Mouse (Mus musculus) erythroblast, adult 5-6 weeks (primary cell): ENCODE data around the gene H2afx. TPM values are rescaled to one million over a fixed set of nuclear protein-coding genes. Genes with fewer than 3 reads are reported as not detected.
"Not testable (repeated sequence)": the region's sequence is repeated elsewhere in the genome, so short reads cannot be mapped to it uniquely, and the experiment has no call there.

Experiments
- ATAC-seq: replicated peaks from 2 replicates; pipeline ENCODE4 v1.8.0; 2016; ENCODE audit warnings: moderate number of reproducible peaks, mild to moderate bottlenecking, moderate TSS enrichment, inconsistent platforms; ENCODE audit not compliant: poor library complexity, low FRiP score, severe bottlenecking
- total RNA-seq, 2 experiments: library from RNA; stranded (forward) in 1 of 2; stranded (reverse) in 1 of 2; fragments of 150-400 nt in 1 of 2; fragments of 200-764, 138-1000 nt in 1 of 2; gene quantifications; 2 replicates each; pipeline versions ENCODE4 v1.2.3 to v1.2.4; 2015 to 2017; ENCODE audit warnings: low replicate concordance in 2 of 2

The H2afx gene
- total RNA-seq, 2 experiments from 2014 or later: 45.2 to 219 TPM

DNA sequence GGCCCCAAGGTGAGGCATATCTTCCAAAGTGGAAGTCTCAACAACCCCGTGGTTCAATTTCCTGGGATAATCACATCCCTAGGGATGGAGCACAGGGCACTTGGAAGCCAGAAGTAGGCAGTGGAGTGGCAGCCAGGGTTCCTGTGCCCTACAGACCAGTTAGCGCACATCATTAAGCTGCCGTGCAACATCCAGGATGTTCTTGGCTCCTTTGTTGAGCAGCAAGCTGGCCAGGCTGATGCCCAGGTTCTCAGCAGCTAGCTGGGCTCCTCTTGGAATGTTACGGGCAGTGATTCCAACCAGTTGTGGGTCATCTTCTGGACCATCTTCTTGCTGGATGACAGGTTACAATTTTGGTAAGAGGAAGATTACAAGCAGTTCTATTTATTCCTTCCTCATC lies 2.0 kb downstream of the H2afx start:
- 0 out of 2 replicates have a peak, but pooled peaks have one; percentile 4 for ATAC-seq

DNA sequence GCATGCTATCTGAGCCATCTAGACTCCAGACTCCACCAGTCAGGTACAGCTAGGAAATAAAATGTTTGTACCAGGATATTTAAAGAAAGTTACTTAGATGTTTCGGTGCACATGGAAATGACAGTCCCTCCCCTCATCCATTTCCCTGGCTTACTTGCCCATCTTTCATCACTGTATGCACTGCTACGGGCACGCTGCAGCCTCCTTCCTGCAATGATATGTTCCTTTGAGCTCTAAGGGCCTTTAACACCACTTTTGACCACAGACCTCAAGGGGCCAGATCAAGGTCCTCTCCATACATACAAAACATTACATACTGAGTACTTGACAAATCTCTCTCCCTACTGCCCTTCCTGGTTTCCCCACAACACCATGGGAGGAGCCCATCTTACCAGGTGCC lies 2.5 kb downstream of the H2afx start:
- ATAC-seq: no peak; the same call in 1 of the 2 replicates

- ATAC-seq: no peak
Measured at GRCm38 (mm10) chr9:44337436-44338169, 3.1 kb downstream of the H2afx start.

- no peak for ATAC-seq
Measured at GRCm38 (mm10) chr9:44338574-44338973, 4.1 kb downstream of the H2afx start.

DNA sequence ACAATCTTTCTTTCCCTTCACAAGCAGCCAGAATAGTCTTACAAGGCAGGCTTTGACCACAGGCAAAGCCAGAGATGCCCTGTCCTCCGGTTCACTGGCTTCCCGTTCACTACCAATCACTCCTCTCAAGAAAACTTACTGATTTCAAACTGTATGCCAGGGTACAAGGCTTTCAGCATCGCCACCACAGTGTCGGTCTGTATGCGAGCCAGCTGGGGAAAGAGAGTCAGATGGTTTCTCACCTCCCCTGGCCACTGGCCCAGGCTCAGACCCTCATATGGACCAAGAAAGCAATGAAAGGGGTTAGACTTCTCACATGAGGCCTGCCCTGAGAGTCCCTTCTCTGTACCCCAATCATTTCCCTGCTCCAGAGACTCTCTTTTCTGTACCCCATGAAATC lies 7.0 kb downstream of the H2afx start:
- no peak for ATAC-seq

DNA sequence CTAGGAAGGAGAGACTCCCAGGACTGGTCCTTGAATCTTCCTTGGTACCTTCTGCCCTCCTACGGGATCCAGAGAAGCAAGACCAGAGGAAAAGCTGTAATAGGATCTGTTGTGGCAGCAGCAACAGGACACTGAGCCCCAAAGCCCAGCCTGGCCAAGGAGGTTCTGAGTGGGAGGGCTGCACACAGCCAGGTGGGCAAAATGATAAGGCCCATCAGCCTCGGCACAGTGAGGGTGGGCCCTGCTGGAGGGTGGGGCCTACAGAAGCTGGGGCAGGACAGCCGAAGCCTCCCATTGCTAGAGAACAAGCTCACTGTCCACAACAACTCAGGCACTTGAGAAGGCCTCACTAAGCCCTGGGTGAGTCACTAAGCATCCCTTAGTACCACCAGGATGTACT lies 7.7 kb downstream of the H2afx start:
- peak; percentile 66 for ATAC-seq

DNA sequence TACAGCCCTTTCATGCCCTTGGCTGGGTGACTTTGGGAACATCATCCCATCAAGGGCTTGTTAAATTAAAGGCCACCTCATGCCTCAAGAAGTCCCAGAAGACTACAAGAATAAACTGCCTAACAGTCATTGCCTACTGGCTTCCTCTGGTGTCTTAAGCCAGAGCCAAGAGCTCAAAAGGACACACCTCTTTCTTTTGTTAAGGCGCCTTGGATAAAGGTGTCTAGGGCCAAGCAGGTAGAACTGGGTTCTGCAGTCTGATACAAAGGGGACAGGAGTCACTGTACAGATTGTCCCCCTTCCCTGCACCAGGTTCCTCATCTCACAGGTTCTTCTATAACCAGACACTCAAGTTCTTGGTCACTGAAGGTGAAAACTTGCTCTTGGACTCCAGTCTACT lies 8.1 kb downstream of the H2afx start:
- ATAC-seq: peak; percentile 10

- peak; percentile 57 for ATAC-seq
Measured at GRCm38 (mm10) chr9:44343290-44343689, 8.8 kb downstream of the H2afx start.

DNA sequence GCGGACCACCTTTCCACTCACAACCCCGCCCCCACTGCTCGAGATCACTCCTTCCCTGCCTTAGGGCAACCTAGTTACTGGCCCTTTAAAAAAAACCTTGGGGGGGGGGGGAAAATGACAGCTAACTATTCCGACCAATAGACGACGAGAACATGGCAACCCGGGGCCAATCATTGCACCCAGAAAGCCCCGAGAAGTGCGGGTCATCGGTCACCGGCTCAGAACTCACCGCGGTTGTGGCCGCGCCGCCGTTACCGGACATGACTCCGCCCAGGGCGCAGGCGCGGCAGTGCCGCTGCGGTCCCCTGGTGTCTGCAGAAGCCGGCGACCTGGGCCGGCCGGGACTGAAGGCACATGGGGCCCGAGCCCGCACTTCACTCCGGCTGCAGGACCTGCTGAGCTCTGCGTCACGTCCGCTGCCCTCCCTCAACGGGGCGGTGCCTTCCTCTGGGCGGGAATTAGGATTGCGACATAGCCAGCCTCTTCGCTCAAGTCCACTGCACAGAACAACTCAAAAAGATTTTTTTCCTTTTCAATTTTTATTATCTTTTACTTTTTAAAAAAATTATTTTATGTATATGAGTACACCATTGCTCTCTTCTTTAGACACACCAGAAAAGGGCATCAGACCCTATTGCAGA lies 9.4 kb downstream of the H2afx start, which contains the start of gene Hmbs:
TSS of gene Hmbs (minus strand) at position 448 of the 641 bp plus-strand sequence.
- peak; percentile 58 for ATAC-seq

DNA sequence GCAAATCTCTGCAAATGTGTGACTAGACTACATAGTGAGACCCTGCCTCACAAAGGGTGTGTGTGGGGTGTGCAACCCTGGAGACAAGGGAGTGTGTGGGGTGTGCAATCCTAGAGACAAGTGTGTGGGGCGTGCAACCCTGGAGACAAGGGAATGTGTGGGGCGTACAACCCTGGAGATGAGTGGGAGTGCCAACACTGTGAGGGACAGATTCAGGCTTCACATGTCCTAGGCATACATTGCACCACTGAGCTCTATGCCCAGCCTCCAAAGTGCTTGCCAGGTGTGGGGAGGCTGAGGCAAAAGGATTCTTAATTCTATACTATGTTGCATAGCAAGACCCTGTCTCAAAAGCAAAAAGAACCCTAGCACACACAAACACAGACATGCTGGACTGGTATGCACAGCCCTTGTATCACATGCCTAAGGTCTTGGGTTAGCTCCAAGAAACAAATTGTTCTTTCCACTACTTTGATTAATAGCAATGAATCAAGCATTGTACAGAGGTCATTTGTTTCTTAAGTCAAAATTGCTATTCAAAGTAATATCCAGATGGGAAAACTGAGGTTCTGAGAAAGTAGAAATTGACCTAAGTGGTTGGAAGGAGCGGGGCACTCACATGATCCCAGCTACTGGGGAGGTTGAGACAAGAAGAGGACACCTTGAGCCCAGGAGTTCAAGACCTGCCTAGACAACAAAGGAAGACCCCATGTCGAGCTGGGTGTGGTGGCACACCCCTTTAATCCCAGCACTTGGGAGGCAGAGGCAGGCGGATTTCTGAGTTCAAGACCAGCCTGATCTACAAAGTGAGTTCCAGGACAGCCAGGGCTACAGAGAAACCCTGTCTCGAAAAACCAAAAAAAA lies 11.3 kb downstream of the H2afx start:
- ATAC-seq: no peak

DNA sequence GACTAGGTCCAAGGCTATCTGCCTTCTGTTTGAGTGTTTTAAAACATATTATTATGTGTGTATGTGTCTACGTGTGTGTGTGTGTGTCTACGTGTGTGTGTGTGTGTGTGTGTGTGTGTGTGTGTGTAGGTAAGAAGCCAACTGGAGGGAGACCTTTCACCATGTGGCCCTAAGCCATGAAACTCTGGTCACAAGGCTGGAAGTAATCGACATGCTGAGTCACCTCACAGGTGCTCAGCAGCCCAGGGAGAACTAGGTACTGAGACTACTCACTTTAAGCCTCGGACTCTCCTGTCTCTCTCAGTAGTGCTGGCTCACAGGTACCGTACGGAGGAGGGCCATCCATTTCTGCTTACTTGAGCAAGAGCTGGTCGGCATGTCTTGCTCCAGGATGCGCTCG lies 12.7 kb downstream of the H2afx start:
- no peak for ATAC-seq

DNA sequence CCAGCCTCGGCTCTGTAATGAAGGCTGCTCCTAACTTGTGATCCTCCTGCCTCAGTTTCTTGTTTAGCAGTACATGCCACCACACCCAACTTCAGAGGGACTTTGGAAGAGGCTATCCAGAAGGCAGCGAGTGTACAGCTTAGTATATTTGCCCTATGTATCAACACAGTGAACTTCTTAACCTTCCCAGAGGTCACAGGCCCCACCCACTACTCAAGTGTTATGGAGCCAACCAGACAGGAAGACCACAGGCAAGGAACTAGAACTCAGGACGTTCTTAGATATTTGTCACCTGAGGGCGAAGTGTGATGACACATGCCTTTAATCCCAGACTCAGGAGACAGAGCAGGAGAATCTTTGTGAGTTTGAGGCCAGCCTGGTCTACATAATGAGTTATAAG lies 13.1 kb downstream of the H2afx start:
- ATAC-seq: no peak

DNA sequence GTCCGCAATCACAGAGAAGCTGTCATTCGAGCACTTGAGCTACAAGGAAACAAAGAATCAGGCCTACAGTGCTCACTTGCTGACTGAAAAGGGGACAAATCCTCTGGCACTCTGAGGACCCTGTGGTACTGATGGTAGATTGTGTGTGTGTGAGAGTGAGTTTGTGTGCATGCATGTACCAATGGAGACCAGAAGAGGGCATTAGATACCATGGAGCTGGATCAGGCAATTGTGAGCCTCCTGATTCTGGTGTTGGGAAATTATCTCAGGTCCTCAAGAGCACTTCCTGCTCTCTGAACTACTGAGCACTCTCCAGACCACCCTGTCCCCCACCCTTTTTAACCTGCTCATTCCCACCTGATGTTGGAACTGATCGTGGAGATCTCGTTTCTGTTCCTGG lies 14.1 kb downstream of the H2afx start:
- no peak for ATAC-seq

GRCm38 (mm10) chr9:44351396-44351795 lies 16.9 kb downstream of the H2afx start:
- no peak for ATAC-seq

DNA sequence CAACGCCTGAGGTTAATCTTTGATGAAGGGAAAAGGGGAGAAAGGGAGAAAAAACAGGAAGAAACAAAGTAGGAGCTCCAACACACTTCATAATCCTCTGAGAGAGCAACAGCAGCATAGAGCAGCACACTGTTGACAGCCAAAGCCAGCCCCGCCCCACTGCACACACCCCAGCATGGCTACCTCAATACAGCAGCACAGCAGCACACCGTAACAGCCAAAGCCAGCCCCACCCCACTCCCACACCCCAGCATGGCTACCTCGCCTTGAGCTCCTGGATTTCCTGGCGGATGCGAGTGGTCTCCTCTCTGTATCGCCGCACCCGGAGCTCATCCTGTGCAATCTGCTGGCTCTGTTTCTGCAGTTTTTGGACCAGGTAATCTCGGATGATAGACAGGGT lies 17.8 kb downstream of the H2afx start:
- ATAC-seq: no peak; the same call in 1 of the 2 replicates

- no peak for ATAC-seq
Measured at GRCm38 (mm10) chr9:44353142-44353541, 18.6 kb downstream of the H2afx start.

GRCm38 (mm10) chr9:44357207-44357606 lies 22.7 kb downstream of the H2afx start:
- ATAC-seq: peak; percentile 67

GRCm38 (mm10) chr9:44361190-44361917 lies 26.9 kb downstream of the H2afx start, which contains the start of gene Vps11:
Gene Vps11, minus strand, starts transcription at chr9:44361670.
- peak; percentile 97 for ATAC-seq

- ATAC-seq: not testable (repeated sequence)
Measured at GRCm38 (mm10) chr9:44361931-44362330, 27.4 kb downstream of the H2afx start.

- no peak for ATAC-seq
Measured at GRCm38 (mm10) chr9:44364480-44364879, 30.0 kb downstream of the H2afx start.
